Mouse (Mus musculus) MEL (cell line): ENCODE measurements at regions not wholly inside any gene's neighbourhood (a gene's known extent, or its start where the extent isn't known, plus 50 kb on each side); places are given as distances from the start of the nearest gene placed in this dataset.

Source experiments
- DNase-seq: peaks from one replicate; pipeline ENCODE4 v3.0.0; 2011; ENCODE audit warnings: low read depth, low spot score
- H3K27ac ChIP-seq: 2 replicates; pipeline ENCODE4 v1.5.1; 2012; ENCODE audit warnings: low read depth, mild to moderate bottlenecking, control low read depth, low read length, moderate library complexity; ENCODE audit not compliant: control insufficient read depth
- H3K27me3 ChIP-seq, 2 experiments: fragments of 150-350 bp in 1 of 2; sonication (generic) in 1 of 2; 2 replicates each; pipeline ENCODE4 v1.6.1; 2012; ENCODE audit warnings: low read length in 2 of 2, mild to moderate bottlenecking in 2 of 2, improper control_type of control experiment in 1 of 2, moderate library complexity in 1 of 2; ENCODE audit not compliant: insufficient read depth in 2 of 2, control insufficient read depth in 1 of 2
- H3K36me3 ChIP-seq, 2 experiments: 2 replicates each; pipeline ENCODE4 v1.6.1; 2012 to 2014; ENCODE audit warnings: low read length in 2 of 2, improper control_type of control experiment in 1 of 2, inconsistent platforms in 1 of 2, mild to moderate bottlenecking in 1 of 2; ENCODE audit not compliant: insufficient read depth in 2 of 2, control insufficient read depth in 1 of 2
- H3K4me1 ChIP-seq, 2 experiments: fragments of 150-350 bp in 1 of 2; sonication (generic) in 1 of 2; 2 replicates each; pipeline ENCODE4 v1.6.1; 2012; ENCODE audit warnings: low read length in 2 of 2, improper control_type of control experiment in 1 of 2, mild to moderate bottlenecking in 1 of 2; ENCODE audit not compliant: insufficient read depth in 2 of 2, control insufficient read depth in 1 of 2
- H3K4me3 ChIP-seq, 2 experiments: fragments of 150-350 bp in 1 of 2; sonication (generic) in 1 of 2; 2 replicates each; pipeline ENCODE4 v1.5.1; 2012; ENCODE audit warnings: low read depth in 2 of 2, low read length in 2 of 2, mild to moderate bottlenecking in 2 of 2, moderate library complexity in 2 of 2, control low read depth in 1 of 2, improper control_type of control experiment in 1 of 2; ENCODE audit not compliant: control insufficient read depth in 1 of 2, insufficient read depth in 1 of 2
- H3K79me2 ChIP-seq: 2 replicates; pipeline ENCODE4 v1.6.1; 2012; ENCODE audit warnings: mild to moderate bottlenecking, low read length, moderate library complexity; ENCODE audit not compliant: control insufficient read depth, poor library complexity, insufficient read depth
- H3K9ac ChIP-seq: 2 replicates; pipeline ENCODE4 v1.6.1; 2012; ENCODE audit warnings: low read depth, mild to moderate bottlenecking, control low read depth, low read length, moderate library complexity; ENCODE audit not compliant: control insufficient read depth, poor library complexity, severe bottlenecking
- H3K9me3 ChIP-seq: fragments of 150-350 bp; sonication (generic); replicated peaks from 2 replicates; pipeline ENCODE4 v1.6.1; 2012; ENCODE audit warnings: mild to moderate bottlenecking, low read length, improper control_type of control experiment, moderate library complexity; ENCODE audit not compliant: insufficient read depth
- BHLHE40 ChIP-seq: IDR thresholded peaks from 2 replicates; pipeline ENCODE4 v1.6.1; 2012; ENCODE audit warnings: low read depth, mild to moderate bottlenecking, inconsistent platforms, low read length, improper control_type of control experiment, borderline replicate concordance
- CTCF ChIP-seq, 3 experiments: IDR thresholded peaks in 2 of 3; conservative IDR thresholded peaks in 1 of 3; 2 replicates each; pipeline ENCODE4 v1.5.1; 2011 to 2012; ENCODE audit warnings: low read length in 3 of 3, low read depth in 2 of 3, mild to moderate bottlenecking in 2 of 3, improper control_type of control experiment in 1 of 3, inconsistent platforms in 1 of 3, mixed read lengths in 1 of 3, moderate library complexity in 1 of 3; ENCODE audit not compliant: control insufficient read depth in 1 of 3, insufficient read depth in 1 of 3, poor library complexity in 1 of 3, severe bottlenecking in 1 of 3
- E2F4 ChIP-seq: IDR thresholded peaks from 2 replicates; pipeline ENCODE4 v1.6.1; 2011; ENCODE audit warnings: low read depth, low read length, improper control_type of control experiment, borderline replicate concordance
- ELF1 ChIP-seq: IDR thresholded peaks from 2 replicates; pipeline ENCODE4 v1.6.1; 2014; ENCODE audit warnings: low read depth, mild to moderate bottlenecking, inconsistent platforms, low read length, improper control_type of control experiment, moderate library complexity
- EP300 ChIP-seq, 2 experiments: IDR thresholded peaks; 2 replicates each; pipeline ENCODE4 v1.6.1; 2011; ENCODE audit warnings: improper control_type of control experiment in 2 of 2, low read length in 2 of 2, low read depth in 1 of 2, mild to moderate bottlenecking in 1 of 2
- ETS1 ChIP-seq: IDR thresholded peaks from 2 replicates; pipeline ENCODE4 v1.6.1; 2012; ENCODE audit warnings: low read depth, mild to moderate bottlenecking, inconsistent platforms, low read length, improper control_type of control experiment, moderate library complexity
- GABPA ChIP-seq: IDR thresholded peaks from 2 replicates; pipeline ENCODE4 v1.6.1; 2012; ENCODE audit warnings: low read depth, mild to moderate bottlenecking, inconsistent platforms, low read length, improper control_type of control experiment, moderate library complexity
- GATA1 ChIP-seq: IDR thresholded peaks from 2 replicates; pipeline ENCODE4 v1.6.1; 2011; ENCODE audit warnings: low read depth, low read length, improper control_type of control experiment
- MAFK ChIP-seq: IDR thresholded peaks from 2 replicates; pipeline ENCODE4 v1.6.1; 2011; ENCODE audit warnings: low read depth, mild to moderate bottlenecking, low read length, improper control_type of control experiment, borderline replicate concordance
- MAX ChIP-seq: IDR thresholded peaks from 2 replicates; pipeline ENCODE4 v1.6.1; 2011; ENCODE audit warnings: low read length, improper control_type of control experiment
- MYC ChIP-seq: IDR thresholded peaks from 2 replicates; pipeline ENCODE4 v1.6.1; 2011; ENCODE audit warnings: low read depth, mild to moderate bottlenecking, low read length, improper control_type of control experiment, moderate library complexity
- NRF1 ChIP-seq: IDR thresholded peaks from 2 replicates; pipeline ENCODE4 v1.6.1; 2014; ENCODE audit warnings: low read depth, mild to moderate bottlenecking, inconsistent platforms, low read length, improper control_type of control experiment, moderate library complexity; ENCODE audit not compliant: poor library complexity, insufficient read depth, severe bottlenecking
- POLR2AphosphoS2 ChIP-seq: IDR thresholded peaks from 2 replicates; pipeline ENCODE4 v1.6.1; 2011; ENCODE audit warnings: low read length, improper control_type of control experiment
- RAD21 ChIP-seq: IDR thresholded peaks from 2 replicates; pipeline ENCODE4 v1.6.1; 2011; ENCODE audit warnings: mild to moderate bottlenecking, low read depth, low read length, improper control_type of control experiment
- TBP ChIP-seq: IDR thresholded peaks from 2 replicates; pipeline ENCODE4 v1.8.0; 2011; ENCODE audit warnings: low read depth, low read length, improper control_type of control experiment
- USF2 ChIP-seq, 2 experiments: IDR thresholded peaks; 2 replicates each; pipeline ENCODE4 v1.6.1; 2011 to 2012; ENCODE audit warnings: improper control_type of control experiment in 2 of 2, low read length in 2 of 2, borderline replicate concordance in 1 of 2, inconsistent platforms in 1 of 2, low read depth in 1 of 2, mild to moderate bottlenecking in 1 of 2; ENCODE audit not compliant: insufficient read depth in 1 of 2
- ZC3H11A ChIP-seq: IDR thresholded peaks from 2 replicates; pipeline ENCODE4 v1.6.1; 2012; ENCODE audit warnings: low read depth, mild to moderate bottlenecking, inconsistent platforms, low read length, improper control_type of control experiment
- ZKSCAN1 ChIP-seq: IDR thresholded peaks from 2 replicates; pipeline ENCODE4 v1.6.1; 2012; ENCODE audit warnings: low read depth, mild to moderate bottlenecking, inconsistent platforms, low read length, improper control_type of control experiment, moderate library complexity
- ZNF384 ChIP-seq: IDR thresholded peaks from 2 replicates; pipeline ENCODE4 v1.6.1; 2012; ENCODE audit warnings: low read depth, mild to moderate bottlenecking, inconsistent platforms, low read length, improper control_type of control experiment

DNA sequence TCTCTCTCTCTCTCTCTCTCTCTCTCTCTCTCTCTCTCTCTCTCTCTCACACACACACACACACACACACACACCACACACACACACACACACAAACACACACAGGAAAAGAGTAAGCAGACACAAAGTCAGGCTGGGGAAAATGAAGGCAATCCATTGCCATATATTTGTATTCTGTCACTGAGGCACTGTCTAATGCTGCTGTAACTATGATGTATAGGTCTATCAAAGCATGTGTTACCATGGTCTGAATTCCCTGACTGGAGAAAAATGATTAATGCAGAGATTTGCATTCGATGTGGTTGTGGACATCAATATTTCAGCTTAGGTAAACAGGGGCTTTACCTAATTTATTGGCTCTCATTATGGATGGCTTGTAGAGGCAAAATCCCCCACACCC, 1038.0 kb upstream of the Tenm4 start:
- Histone ChIP-seq H3K79me2 (no peaks in the 10 kb centered on the region), H3K4me3 (no peak overlapping the region), H3K9me3 (no peaks in the 10 kb centered on the region)
- TF ChIP-seq TBP (no peak), ZC3H11A (no peak), NRF1 (no peak), ZKSCAN1 (no peak), CTCF (IDR thresholded peaks at IDR 0.05 in 2 of 3, conservative IDR thresholded peaks at IDR 0.05 in 1 of 3; ENCODE audit: control insufficient read depth in 1 of 3, insufficient read depth in 1 of 3, low read depth in 2 of 3, low read length in 3 of 3, poor library complexity in 1 of 3, severe bottlenecking in 1 of 3) (no peak), E2F4 (no peak), MAFK (no peak), MYC (no peak), BHLHE40 (no peak), ETS1 (no peak), RAD21 (no peak), POLR2AphosphoS2 (no peak), ELF1 (no peak), USF2 (IDR thresholded peaks at IDR 0.05; ENCODE audit: borderline replicate concordance in 1 of 2, insufficient read depth in 1 of 2, low read depth in 1 of 2, low read length in 2 of 2) (no peak), GABPA (no peak), ZNF384 (no peak), EP300 (IDR thresholded peaks at IDR 0.05; ENCODE audit: low read depth in 1 of 2, low read length in 2 of 2) (no peak)
- TF ChIP-seq, all 39 proteins: peak for 0
- no peak overlapping the region for H3K9ac ChIP-seq
- H3K4me1 ChIP-seq: no peaks in the 10 kb centered on the region
- H3K36me3 ChIP-seq: no peaks in the 10 kb centered on the region
- H3K27me3 ChIP-seq: no peaks in the 10 kb centered on the region
- no peak overlapping the region for H3K27ac ChIP-seq
- no peak for DNase-seq

DNA sequence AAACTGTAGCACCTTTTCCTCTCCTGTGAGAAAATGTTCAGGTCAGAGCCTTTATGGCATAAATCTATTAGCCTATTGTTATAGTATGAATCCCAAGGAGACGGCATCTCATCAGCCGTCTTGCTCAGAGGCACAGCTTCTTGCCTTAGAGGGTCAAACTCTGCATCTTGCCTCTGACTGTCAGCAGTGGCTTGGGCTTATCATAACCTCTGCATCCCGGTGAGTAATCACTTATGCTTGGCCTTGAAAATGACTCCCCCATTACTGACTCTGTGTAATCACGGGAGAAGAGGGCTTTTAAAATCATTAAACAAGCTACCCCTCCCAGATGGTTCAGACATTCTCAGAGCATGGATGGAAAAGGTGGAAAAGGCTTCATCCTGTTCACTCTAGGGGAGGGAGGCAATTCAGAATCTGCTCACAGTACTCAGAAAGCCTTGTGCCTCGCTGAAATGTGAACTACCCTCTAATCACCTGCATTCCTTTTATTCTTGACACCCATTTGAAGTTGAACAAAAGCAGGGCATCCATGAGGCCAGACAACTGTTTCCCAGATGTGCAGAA, 1036.9 kb upstream of the Tenm4 start:
- Histone ChIP-seq H3K4me1 (no peaks in the 10 kb centered on the region), H3K27me3 (no peaks in the 10 kb centered on the region), H3K4me3 (no peak overlapping the region), H3K36me3 (no peaks in the 10 kb centered on the region), H3K9ac (no peak overlapping the region), H3K9me3 (no peaks in the 10 kb centered on the region), H3K27ac (no peak overlapping the region), H3K79me2 (no peaks in the 10 kb centered on the region)
- TF ChIP-seq ZNF384 (no peak), MAX (no peak), TBP (no peak), GATA1 (no peak)
- no peak for DNase-seq
